Mouse (Mus musculus): ENCODE data around the gene Mpv17l2.

GRCm38 (mm10) chr8:70750128-70750680, 10.5 kb downstream of the Mpv17l2 start:
- TF ChIP-seq POLR2A (IDR thresholded peaks at IDR 0.05; ENCODE audit: borderline replicate concordance, extremely low read depth, insufficient read depth, insufficient read length, poor library complexity, severe bottlenecking), result no peak
- TF ChIP-seq CTCF (IDR thresholded peaks at IDR 0.05; ENCODE audit: borderline replicate concordance, extremely low read depth, insufficient read depth, insufficient read length), result no peak

All from brain, embryonic 14.5 days (tissue).